Mouse (Mus musculus): ENCODE measurements around the gene Rpap1. TPM values are rescaled to one million over a fixed set of nuclear protein-coding genes. Genes with fewer than 3 reads are reported as not detected.
"Not testable (repeated sequence)": the region's sequence is repeated elsewhere in the genome, so short reads cannot be mapped to it uniquely, and the experiment has no call there.

Gene Rpap1
- polyA plus RNA-seq, 1 experiment from 2014 or later = 20.5 TPM

DNA sequence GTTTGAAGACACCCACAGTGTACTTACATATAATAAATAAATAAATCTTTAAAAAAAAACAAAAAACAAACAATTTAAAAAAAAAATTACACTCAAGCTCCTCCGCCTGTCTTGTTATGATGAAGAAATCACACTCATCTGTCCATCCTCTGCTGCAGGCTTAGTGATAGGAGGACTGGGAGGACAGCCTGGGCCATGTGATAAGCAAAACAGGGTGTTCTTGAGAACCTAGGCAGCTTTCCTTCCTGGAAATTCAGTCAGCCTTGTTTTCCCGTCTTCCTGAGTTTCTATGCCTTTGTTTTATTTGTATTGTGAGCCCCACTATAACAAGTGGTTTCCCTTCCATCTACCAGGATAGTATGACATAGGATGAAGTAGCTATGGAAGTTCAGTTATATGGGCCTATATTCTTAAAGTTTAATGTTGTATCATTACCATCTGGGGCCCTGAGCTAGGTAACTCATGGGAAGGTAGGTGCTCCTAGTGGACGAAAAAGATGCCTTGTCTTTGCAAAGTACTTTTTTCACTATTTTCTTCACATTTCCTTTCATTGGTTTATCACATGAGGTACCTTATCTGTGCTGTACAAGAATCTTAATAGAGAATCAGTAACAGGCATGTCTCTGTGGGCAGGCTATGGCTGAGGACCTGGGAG is 59.4 kb downstream of the Rpap1 start:
- Histone ChIP-seq H3K4me3 (replicated peaks; ENCODE audit: low read length) (no peak overlapping the region), H3K4me2 (ENCODE audit: low read length) (no peak overlapping the region), H3K4me1 (replicated peaks; ENCODE audit: control insufficient read depth, insufficient read depth, low read length) (no peaks in the 10 kb centered on the region), H3K27me3 (replicated peaks; ENCODE audit: control insufficient read depth, insufficient read depth, low read length) (no peaks in the 10 kb centered on the region), H3K27ac (ENCODE audit: low read length) (no peak overlapping the region), H3K9me3 (ENCODE audit: control insufficient read depth, low read length) (no peaks in the 10 kb centered on the region), H3K36me3 (ENCODE audit: control insufficient read depth, insufficient read depth) (peaks cover 66% of the 10 kb centered on the region), H3K9ac (replicated peaks; ENCODE audit: low read depth, low read length) (no peak overlapping the region)
- 95% methylated on average over 3 of the region's 3 CpGs for WGBS
- no peak for ATAC-seq

- H3K27me3 ChIP-seq (replicated peaks; ENCODE audit: control insufficient read depth, insufficient read depth, low read length) = no peaks in the 10 kb centered on the region
- no peak overlapping the region for H3K4me3 ChIP-seq (replicated peaks; ENCODE audit: low read length)
- no peak overlapping the region for H3K9ac ChIP-seq (replicated peaks; ENCODE audit: low read depth, low read length)
- ATAC-seq = no peak
- H3K27ac ChIP-seq (ENCODE audit: low read length) = no peak overlapping the region
- no peak overlapping the region for H3K4me2 ChIP-seq (ENCODE audit: low read length)
- H3K36me3 ChIP-seq (ENCODE audit: control insufficient read depth, insufficient read depth) = peaks cover 40% of the 10 kb centered on the region
- no peaks in the 10 kb centered on the region for H3K4me1 ChIP-seq (replicated peaks; ENCODE audit: control insufficient read depth, insufficient read depth, low read length)
- H3K9me3 ChIP-seq (ENCODE audit: control insufficient read depth, low read length) = no peaks in the 10 kb centered on the region
- 95% methylated on average over 8 of the region's 8 CpGs for WGBS
Measured at GRCm38 (mm10) chr2:119721070-119721469, 66.3 kb downstream of the Rpap1 start.

DNA sequence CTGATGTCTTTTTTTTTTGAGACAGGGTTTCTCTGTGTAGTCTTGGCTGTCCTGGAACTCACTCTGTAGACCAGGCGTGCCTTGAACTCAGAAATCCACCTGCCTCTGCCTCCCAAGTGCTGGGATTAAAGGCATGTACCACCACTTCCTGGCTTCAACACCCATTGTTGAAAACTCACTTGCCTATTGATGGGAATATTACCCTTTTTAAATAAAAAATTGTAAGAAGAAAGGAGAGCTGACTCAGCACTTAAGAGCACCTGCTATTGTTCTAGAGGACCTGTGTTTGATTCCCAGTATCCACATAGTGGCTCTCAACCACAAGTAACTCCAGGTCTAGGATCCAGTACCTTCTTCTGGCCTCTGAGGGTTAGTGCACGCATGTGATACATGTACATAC is 71.5 kb downstream of the Rpap1 start:
- H3K36me3 ChIP-seq (ENCODE audit: control insufficient read depth, insufficient read depth) = peaks cover 15% of the 10 kb centered on the region
- not testable (repeated sequence) for H3K27me3 ChIP-seq (replicated peaks; ENCODE audit: control insufficient read depth, insufficient read depth, low read length); H3K9me3 ChIP-seq (ENCODE audit: control insufficient read depth, low read length); H3K4me2 ChIP-seq (ENCODE audit: low read length); ATAC-seq; H3K9ac ChIP-seq (replicated peaks; ENCODE audit: low read depth, low read length); H3K4me1 ChIP-seq (replicated peaks; ENCODE audit: control insufficient read depth, insufficient read depth, low read length); H3K27ac ChIP-seq (ENCODE audit: low read length); H3K4me3 ChIP-seq (replicated peaks; ENCODE audit: low read length)
- 90% methylated on average over 2 of the region's 2 CpGs for WGBS

Other genes starting within 250 kb of the Rpap1 start
- 1.1 and 1.6 TPM in 2 replicates for gene Exd1, start 239.9 kb downstream of the Rpap1 start, polyA plus RNA-seq (2015; fragmentation: Nextera tagmentation; extraction: Ambion mirVana)
- 78.6 and 78.8 TPM in 2 replicates for gene Chp1, start 239.8 kb downstream of the Rpap1 start, polyA plus RNA-seq (2015; fragmentation: Nextera tagmentation; extraction: Ambion mirVana)
- gene Nusap1, start 169.2 kb downstream of the Rpap1 start, polyA plus RNA-seq (2015; fragmentation: Nextera tagmentation; extraction: Ambion mirVana) = 29.6 and 35.9 TPM in 2 replicates
- 10.3 and 12.0 TPM in 2 replicates for gene Oip5, start 169.1 kb downstream of the Rpap1 start, polyA plus RNA-seq (2015; fragmentation: Nextera tagmentation; extraction: Ambion mirVana)
- 36.7 and 41.1 TPM in 2 replicates for gene Ndufaf1, start 124.7 kb downstream of the Rpap1 start, polyA plus RNA-seq (2015; fragmentation: Nextera tagmentation; extraction: Ambion mirVana)
- 53.3 and 53.9 TPM in 2 replicates for gene Rtf1, start 112.5 kb downstream of the Rpap1 start, polyA plus RNA-seq (2015; fragmentation: Nextera tagmentation; extraction: Ambion mirVana)
- 1.1 and 1.4 TPM in 2 replicates for gene Itpka, start 45.2 kb downstream of the Rpap1 start, polyA plus RNA-seq (2015; fragmentation: Nextera tagmentation; extraction: Ambion mirVana)
- gene Ltk, start 27.1 kb downstream of the Rpap1 start, polyA plus RNA-seq (2015; fragmentation: Nextera tagmentation; extraction: Ambion mirVana) = 0.28 and 0.43 TPM in 2 replicates
- 17.3 and 17.6 TPM in 2 replicates for gene Tyro3, start 10.2 kb upstream of the Rpap1 start, polyA plus RNA-seq (2015; fragmentation: Nextera tagmentation; extraction: Ambion mirVana)
- gene Mga, start 109.7 kb upstream of the Rpap1 start, polyA plus RNA-seq (2015; fragmentation: Nextera tagmentation; extraction: Ambion mirVana) = 29.0 and 29.5 TPM in 2 replicates
- gene Mapkbp1, start 185.2 kb upstream of the Rpap1 start, polyA plus RNA-seq (2015; fragmentation: Nextera tagmentation; extraction: Ambion mirVana) = 4.9 and 5.8 TPM in 2 replicates
- 16.2 and 17.4 TPM in 2 replicates for gene Jmjd7, start 239.9 kb upstream of the Rpap1 start, polyA plus RNA-seq (2015; fragmentation: Nextera tagmentation; extraction: Ambion mirVana)
- gene Gm28042, start 240.0 kb upstream of the Rpap1 start, polyA plus RNA-seq (2015; fragmentation: Nextera tagmentation; extraction: Ambion mirVana) = 4.6 and 7.2 TPM in 2 replicates
- gene Pla2g4b, start 245.9 kb upstream of the Rpap1 start, polyA plus RNA-seq (2015; fragmentation: Nextera tagmentation; extraction: Ambion mirVana) = 2.4 and 4.0 TPM in 2 replicates

Data from forebrain, embryonic 16.5 days (tissue).